Mouse (Mus musculus) megakaryocyte, embryonic 14.5 days (primary cell): ENCODE measurements around the gene Kcnk6.

Source experiments
- FLI1 ChIP-seq: IDR thresholded peaks from 2 replicates; pipeline ENCODE4 v1.6.1; 2012; ENCODE audit warnings: low read length, inconsistent platforms, mixed read lengths
- GATA1 ChIP-seq: IDR thresholded peaks from 3 replicates; pipeline ENCODE4 v1.6.1; 2012; ENCODE audit warnings: mixed read lengths, low read length, inconsistent platforms, borderline replicate concordance

DNA sequence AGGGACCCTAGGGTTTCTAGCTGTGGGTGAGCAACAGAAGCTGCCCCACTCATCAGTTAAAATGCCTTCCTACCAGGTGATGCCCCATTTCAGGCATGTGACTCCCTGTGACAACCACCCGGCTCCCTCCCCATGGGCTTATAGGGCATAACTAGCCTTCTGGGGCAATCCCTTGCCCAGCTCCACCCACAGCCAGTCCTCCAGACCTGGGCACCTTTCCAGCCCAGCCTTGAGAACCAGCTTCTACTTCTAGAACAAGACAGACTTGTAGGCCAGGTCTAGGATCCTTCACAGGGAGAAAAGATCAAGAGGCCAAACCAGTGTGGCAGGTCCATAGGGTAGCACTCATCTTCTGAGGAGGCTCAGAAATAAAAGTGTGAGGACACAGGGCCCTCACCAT is 25.1 kb upstream of the Kcnk6 start:
- no peak for TF ChIP-seq GATA1
- TF ChIP-seq FLI1: no peak
